Mouse (Mus musculus): Measurements from ENCODE around the gene Afap1l2. TPM values are rescaled to one million over a fixed set of nuclear protein-coding genes. Genes with fewer than 3 reads are reported as not detected.

The Afap1l2 gene
- total and polyA plus RNA-seq, 2 experiments = 0.55 to 0.77 TPM

- no peaks in the 10 kb centered on the region for H3K36me3 ChIP-seq (ENCODE audit: control insufficient read depth, insufficient read depth, low read length)
- DNase-seq (ENCODE audit: extremely low read depth, low read depth, low spot score) = no peak
- H3K4me3 ChIP-seq (ENCODE audit: insufficient read depth, low read depth, low read length) = no peak overlapping the region
- WGBS = 92% methylated on average over 6 of the region's 6 CpGs
- no peak overlapping the region for H3K9ac ChIP-seq (ENCODE audit: low read depth, low read length)
- no peaks in the 10 kb centered on the region for H3K4me1 ChIP-seq (ENCODE audit: control insufficient read depth, insufficient read depth, low read length)
- no peak overlapping the region for H3K27ac ChIP-seq (replicated peaks; ENCODE audit: insufficient read depth, low read depth, low read length)
- no peaks in the 10 kb centered on the region for H3K27me3 ChIP-seq (ENCODE audit: control insufficient read depth, insufficient read depth, low read length)
- TF ChIP-seq CTCF (IDR thresholded peaks at IDR 0.05; ENCODE audit: low read depth, low read length) = no peak
- TF ChIP-seq POLR2A (IDR thresholded peaks at IDR 0.05; ENCODE audit: extremely low read depth, insufficient read depth, low read length) = no peak
- no peaks in the 10 kb centered on the region for H3K79me2 ChIP-seq (ENCODE audit: control insufficient read depth, insufficient read depth, low read length)
Observed at GRCm38 (mm10) chr19:56935111-56935510, 72.9 kb downstream of the Afap1l2 start.

- 74% methylated on average over 3 of the region's 3 CpGs for WGBS
- Histone ChIP-seq H3K4me3 (ENCODE audit: insufficient read depth, low read depth, low read length) (no peak overlapping the region), H3K27me3 (ENCODE audit: control insufficient read depth, insufficient read depth, low read length) (no peaks in the 10 kb centered on the region), H3K27ac (replicated peaks; ENCODE audit: insufficient read depth, low read depth, low read length) (no peak overlapping the region), H3K4me1 (ENCODE audit: control insufficient read depth, insufficient read depth, low read length) (no peaks in the 10 kb centered on the region), H3K36me3 (ENCODE audit: control insufficient read depth, insufficient read depth, low read length) (no peaks in the 10 kb centered on the region), H3K9ac (ENCODE audit: low read depth, low read length) (no peak overlapping the region), H3K79me2 (ENCODE audit: control insufficient read depth, insufficient read depth, low read length) (no peaks in the 10 kb centered on the region)
- DNase-seq (ENCODE audit: extremely low read depth, low read depth, low spot score) = no peak
- TF ChIP-seq CTCF (IDR thresholded peaks at IDR 0.05; ENCODE audit: low read depth, low read length) (no peak), POLR2A (IDR thresholded peaks at IDR 0.05; ENCODE audit: extremely low read depth, insufficient read depth, low read length) (no peak)
Observed at GRCm38 (mm10) chr19:56933800-56934199, 74.2 kb downstream of the Afap1l2 start.

GRCm38 (mm10) chr19:56930029-56930428 is 78.0 kb downstream of the Afap1l2 start:
- no peaks in the 10 kb centered on the region for H3K4me1 ChIP-seq (ENCODE audit: control insufficient read depth, insufficient read depth, low read length)
- H3K4me3 ChIP-seq (ENCODE audit: insufficient read depth, low read depth, low read length) = no peak overlapping the region
- WGBS = 76% methylated on average over 9 of the region's 9 CpGs
- H3K9ac ChIP-seq (ENCODE audit: low read depth, low read length) = no peak overlapping the region
- no peaks in the 10 kb centered on the region for H3K36me3 ChIP-seq (ENCODE audit: control insufficient read depth, insufficient read depth, low read length)
- no peaks in the 10 kb centered on the region for H3K27me3 ChIP-seq (ENCODE audit: control insufficient read depth, insufficient read depth, low read length)
- no peak for TF ChIP-seq POLR2A (IDR thresholded peaks at IDR 0.05; ENCODE audit: extremely low read depth, insufficient read depth, low read length)
- TF ChIP-seq CTCF (IDR thresholded peaks at IDR 0.05; ENCODE audit: low read depth, low read length) = 0 out of 2 replicates have a peak, but pooled peaks have one; percentile 4
- H3K27ac ChIP-seq (replicated peaks; ENCODE audit: insufficient read depth, low read depth, low read length) = no peak overlapping the region
- no peak for DNase-seq (ENCODE audit: extremely low read depth, low read depth, low spot score)
- H3K79me2 ChIP-seq (ENCODE audit: control insufficient read depth, insufficient read depth, low read length) = no peaks in the 10 kb centered on the region

GRCm38 (mm10) chr19:56929392-56929791 is 78.6 kb downstream of the Afap1l2 start:
- Histone ChIP-seq H3K4me1 (ENCODE audit: control insufficient read depth, insufficient read depth, low read length) (no peaks in the 10 kb centered on the region), H3K4me3 (ENCODE audit: insufficient read depth, low read depth, low read length) (no peak overlapping the region), H3K79me2 (ENCODE audit: control insufficient read depth, insufficient read depth, low read length) (no peaks in the 10 kb centered on the region), H3K27me3 (ENCODE audit: control insufficient read depth, insufficient read depth, low read length) (no peaks in the 10 kb centered on the region), H3K9ac (ENCODE audit: low read depth, low read length) (no peak overlapping the region), H3K27ac (replicated peaks; ENCODE audit: insufficient read depth, low read depth, low read length) (no peak overlapping the region), H3K36me3 (ENCODE audit: control insufficient read depth, insufficient read depth, low read length) (no peaks in the 10 kb centered on the region)
- WGBS = 58% methylated on average over 3 of the region's 3 CpGs
- no peak for TF ChIP-seq CTCF (IDR thresholded peaks at IDR 0.05; ENCODE audit: low read depth, low read length)
- DNase-seq (ENCODE audit: extremely low read depth, low read depth, low spot score) = no peak

- Histone ChIP-seq H3K4me3 (ENCODE audit: insufficient read depth, low read depth, low read length) (no peak overlapping the region), H3K79me2 (ENCODE audit: control insufficient read depth, insufficient read depth, low read length) (no peaks in the 10 kb centered on the region), H3K27ac (replicated peaks; ENCODE audit: insufficient read depth, low read depth, low read length) (no peak overlapping the region), H3K9ac (ENCODE audit: low read depth, low read length) (no peak overlapping the region), H3K36me3 (ENCODE audit: control insufficient read depth, insufficient read depth, low read length) (no peaks in the 10 kb centered on the region), H3K4me1 (ENCODE audit: control insufficient read depth, insufficient read depth, low read length) (no peaks in the 10 kb centered on the region), H3K27me3 (ENCODE audit: control insufficient read depth, insufficient read depth, low read length) (no peaks in the 10 kb centered on the region)
- no peak for TF ChIP-seq CTCF (IDR thresholded peaks at IDR 0.05; ENCODE audit: low read depth, low read length)
- no peak for TF ChIP-seq POLR2A (IDR thresholded peaks at IDR 0.05; ENCODE audit: extremely low read depth, insufficient read depth, low read length)
- no peak for DNase-seq (ENCODE audit: extremely low read depth, low read depth, low spot score)
- 65% methylated on average over 5 of the region's 5 CpGs for WGBS
Observed at GRCm38 (mm10) chr19:56921744-56922143, 86.3 kb downstream of the Afap1l2 start.

GRCm38 (mm10) chr19:56920232-56920631 is 87.8 kb downstream of the Afap1l2 start:
- no peak for TF ChIP-seq POLR2A (IDR thresholded peaks at IDR 0.05; ENCODE audit: extremely low read depth, insufficient read depth, low read length)
- TF ChIP-seq CTCF (IDR thresholded peaks at IDR 0.05; ENCODE audit: low read depth, low read length) = no peak
- H3K4me1 ChIP-seq (ENCODE audit: control insufficient read depth, insufficient read depth, low read length) = no peaks in the 10 kb centered on the region
- DNase-seq (ENCODE audit: extremely low read depth, low read depth, low spot score) = no peak
- no peak overlapping the region for H3K4me3 ChIP-seq (ENCODE audit: insufficient read depth, low read depth, low read length)
- 91% methylated on average over 13 of the region's 13 CpGs for WGBS
- H3K79me2 ChIP-seq (ENCODE audit: control insufficient read depth, insufficient read depth, low read length) = no peaks in the 10 kb centered on the region
- H3K27ac ChIP-seq (replicated peaks; ENCODE audit: insufficient read depth, low read depth, low read length) = no peak overlapping the region
- no peaks in the 10 kb centered on the region for H3K36me3 ChIP-seq (ENCODE audit: control insufficient read depth, insufficient read depth, low read length)
- no peaks in the 10 kb centered on the region for H3K27me3 ChIP-seq (ENCODE audit: control insufficient read depth, insufficient read depth, low read length)
- H3K9ac ChIP-seq (ENCODE audit: low read depth, low read length) = no peak overlapping the region
